ENCODE assay signal across 28 mouse cellular contexts in genomic region chr15:84263573-84263972, GRCm38 (mm10). TPM values are rescaled to one million over a fixed set of nuclear protein-coding genes. Genes with fewer than 3 reads are reported as not detected.
DNase-seq lines count a peak whose midpoint lies in the region; ATAC-seq and TF ChIP-seq lines count a peak whose summit lies in the region.
"Had no signal": no experiment of that assay in that cellular context is flagged by ENCODE, and none has a peak within 500 bp of the region (broad histone marks: within the 10 kb centered on the region; RNA-seq: fewer than 3 reads in every experiment).

No protein-coding gene starts in this region.

- TF ChIP-seq CTCF in layer of hippocampus, adult 2 months (conservative IDR thresholded peaks at IDR 0.05): no peak
- TF ChIP-seq CTCF in lung, adult 2 months (IDR thresholded peaks at IDR 0.05; ENCODE audit: insufficient read depth, low read length): no peak

- H3K9ac ChIP-seq in hindbrain, embryonic 16.5 days (ENCODE audit: low read depth, low read length): no peak overlapping the region
- no peak overlapping the region for H3K9ac ChIP-seq in liver, embryonic 11.5 days (ENCODE audit: low read depth, low read length)
- H3K9ac ChIP-seq: embryonic facial prominence, embryonic 12.5 days; forebrain, embryonic 15.5 days; heart, embryonic 15.5 days; hindbrain, embryonic 14.5 days; intestine, embryonic 15.5 days; midbrain, embryonic 12.5 days; neural tube, embryonic 15.5 days; stomach, embryonic 15.5 days had no signal

- 0 out of 2 replicates have a peak overlapping the region, but pooled peaks have one; percentile 35 for H3K27ac ChIP-seq in hindbrain, embryonic 10.5 days
- no peak overlapping the region for H3K27ac ChIP-seq in hindbrain, embryonic 16.5 days (ENCODE audit: low read depth, low read length)
- H3K27ac ChIP-seq in liver, embryonic 11.5 days (ENCODE audit: low read depth, low read length): no peak overlapping the region
- H3K27ac ChIP-seq in layer of hippocampus, adult 2 months: no peak overlapping the region
- H3K27ac ChIP-seq: embryonic facial prominence, embryonic 12.5 days; forebrain, embryonic 15.5 days; heart, embryonic 15.5 days; hindbrain, embryonic 14.5 days; intestine, embryonic 15.5 days; midbrain, embryonic 12.5 days; neural tube, embryonic 15.5 days; stomach, embryonic 15.5 days had no signal

- TF ChIP-seq POLR2A in lung, adult 2 months (IDR thresholded peaks at IDR 0.05; ENCODE audit: borderline replicate concordance, extremely low read depth, low read depth, low read length): no peak

- H3K4me2 ChIP-seq in hindbrain, embryonic 16.5 days (ENCODE audit: low read length): no peak overlapping the region
- H3K4me2 ChIP-seq in liver, embryonic 11.5 days: no peak overlapping the region
- H3K4me2 ChIP-seq: embryonic facial prominence, embryonic 12.5 days; forebrain, embryonic 15.5 days; heart, embryonic 15.5 days; hindbrain, embryonic 14.5 days; intestine, embryonic 15.5 days; midbrain, embryonic 12.5 days; neural tube, embryonic 15.5 days; stomach, embryonic 15.5 days had no signal

- no peak for ATAC-seq in hindbrain, embryonic 16.5 days
- peak; percentile 48 for ATAC-seq in liver, embryonic 11.5 days (replicated peaks; ENCODE audit: low FRiP score)
- ATAC-seq: activated CD4-positive, CD25-positive, alpha-beta regulatory T cell, adult 4 months; forebrain, embryonic 15.5 days; intestine, embryonic 15.5 days; Patski had no signal

- H3K4me1 ChIP-seq in hindbrain, embryonic 10.5 days (replicated peaks): peaks cover 54% of the 10 kb centered on the region
- H3K4me1 ChIP-seq in hindbrain, embryonic 16.5 days (ENCODE audit: control insufficient read depth, insufficient read depth, low read depth, low read length): peaks cover 10% of the 10 kb centered on the region
- H3K4me1 ChIP-seq in liver, embryonic 11.5 days (replicated peaks; ENCODE audit: control insufficient read depth, insufficient read depth, low read length): peaks cover 15% of the 10 kb centered on the region
- peaks cover 2% of the 10 kb centered on the region for H3K4me1 ChIP-seq in lung, adult 2 months (ENCODE audit: control insufficient read depth, insufficient read depth, low read length)
- H3K4me1 ChIP-seq: intestine, embryonic 15.5 days; stomach, embryonic 15.5 days had no signal

- no peaks in the 10 kb centered on the region for H3K9me3 ChIP-seq in hindbrain, embryonic 10.5 days
- no peaks in the 10 kb centered on the region for H3K9me3 ChIP-seq in hindbrain, embryonic 16.5 days (ENCODE audit: control insufficient read depth, low read length)
- no peaks in the 10 kb centered on the region for H3K9me3 ChIP-seq in liver, embryonic 11.5 days (ENCODE audit: control insufficient read depth, low read length)
- H3K9me3 ChIP-seq: embryonic facial prominence, embryonic 12.5 days; forebrain, embryonic 15.5 days; heart, embryonic 15.5 days; intestine, embryonic 15.5 days; midbrain, embryonic 12.5 days; neural tube, embryonic 15.5 days; stomach, embryonic 15.5 days had no signal

- H3K36me3 ChIP-seq in hindbrain, embryonic 10.5 days: 0 out of 2 replicates have a peak, but pooled peaks cover 2% of the 10 kb centered on the region
- no peaks in the 10 kb centered on the region for H3K36me3 ChIP-seq in hindbrain, embryonic 16.5 days (ENCODE audit: control insufficient read depth, insufficient read depth, low read length)
- H3K36me3 ChIP-seq in liver, embryonic 11.5 days (ENCODE audit: control insufficient read depth, insufficient read depth, low read length): no peaks in the 10 kb centered on the region
- H3K36me3 ChIP-seq: embryonic facial prominence, embryonic 12.5 days; forebrain, embryonic 15.5 days; heart, embryonic 15.5 days; intestine, embryonic 15.5 days; midbrain, embryonic 12.5 days; neural tube, embryonic 15.5 days; stomach, embryonic 15.5 days had no signal

- 58% methylated on average over 2 of the region's 2 CpGs for WGBS in hindbrain, embryonic 10.5 days
- 36% methylated on average over 2 of the region's 2 CpGs for WGBS in hindbrain, embryonic 16.5 days
- WGBS in liver, embryonic 11.5 days: 40% methylated on average over 2 of the region's 2 CpGs
- 44% methylated on average over 2 of the region's 2 CpGs for WGBS in lung, adult 2 months

- no peak for DNase-seq in hindbrain, embryonic 10.5 days (ENCODE audit: low spot score)
- peak; percentile 60 for DNase-seq in retina, postnatal 1 day
- no peak for DNase-seq in retina, embryonic 14.5 days (ENCODE audit: low spot score)
- DNase-seq in liver, embryonic 11.5 days (ENCODE audit: low spot score): no peak
- no peak for DNase-seq in layer of hippocampus, adult 2 months (ENCODE audit: low spot score in 2 of 2)
- no peak for DNase-seq in lung, adult 2 months
- no peak for DNase-seq in cerebellum, adult 8-10 months
- DNase-seq: adrenal gland, postnatal 36 days; cerebellum, adult 9-10 months; gastrocnemius, postnatal 14 days; heart, adult 18-20 months; kidney, adult 9 months; kidney, postnatal 25 days; left cerebral cortex, postnatal 4 days; lung, postnatal 14 days; thymus, adult 18-20 months had no signal

- no peak overlapping the region for H3K4me3 ChIP-seq in hindbrain, embryonic 10.5 days
- no peak overlapping the region for H3K4me3 ChIP-seq in hindbrain, embryonic 16.5 days (ENCODE audit: low read length)
- H3K4me3 ChIP-seq in liver, embryonic 11.5 days (ENCODE audit: low read depth, low read length): no peak overlapping the region
- H3K4me3 ChIP-seq in layer of hippocampus, adult 2 months: no peak overlapping the region
- no peak overlapping the region for H3K4me3 ChIP-seq in lung, adult 2 months (replicated peaks; ENCODE audit: extremely low read depth, low read depth, low read length)
- H3K4me3 ChIP-seq: embryonic facial prominence, embryonic 12.5 days; erythroblast, embryonic 14.5 days; forebrain, embryonic 15.5 days; heart, embryonic 15.5 days; intestine, embryonic 15.5 days; midbrain, embryonic 12.5 days; neural tube, embryonic 15.5 days; stomach, embryonic 15.5 days had no signal

- H3K27me3 ChIP-seq in hindbrain, embryonic 10.5 days (ENCODE audit: insufficient read depth, poor library complexity, severe bottlenecking): peaks cover 9% of the 10 kb centered on the region; the same call in 1 of the 2 replicates
- no peaks in the 10 kb centered on the region; the same call in 1 of the 2 replicates for H3K27me3 ChIP-seq in hindbrain, embryonic 16.5 days (replicated peaks; ENCODE audit: control insufficient read depth, insufficient read depth, low read length)
- no peaks in the 10 kb centered on the region for H3K27me3 ChIP-seq in liver, embryonic 11.5 days (replicated peaks; ENCODE audit: control insufficient read depth, insufficient read depth, low read length)
- H3K27me3 ChIP-seq: embryonic facial prominence, embryonic 12.5 days; forebrain, embryonic 15.5 days; heart, embryonic 15.5 days; intestine, embryonic 15.5 days; stomach, embryonic 15.5 days had no signal

RNA-seq across cellular contexts. Expression of gene Parvb, which starts 31.7 kb away (rescaled TPM):
- 7.1 and 7.6 TPM in 2 replicates for polyA plus RNA-seq in hindbrain, embryonic 10.5 days (2016; fragmentation: Nextera tagmentation; extraction: Ambion mirVana)
- polyA plus RNA-seq in hindbrain, embryonic 16.5 days (2015; fragmentation: Nextera tagmentation; extraction: Ambion mirVana): 4.3 and 4.8 TPM in 2 replicates
- 13.9 and 15.4 TPM in 2 replicates for polyA plus RNA-seq in liver, embryonic 11.5 days (2014; fragmentation: Nextera tagmentation; extraction: Ambion mirVana)
- 10 to 100 TPM; 29.9 to 34.0 TPM for total RNA-seq in layer of hippocampus, adult 2 months (2021)
- 39.3 and 47.5 TPM in 2 replicates for polyA plus RNA-seq in lung, adult 2 months (2012; rRNA removed)
